In the genomic region with DNA sequence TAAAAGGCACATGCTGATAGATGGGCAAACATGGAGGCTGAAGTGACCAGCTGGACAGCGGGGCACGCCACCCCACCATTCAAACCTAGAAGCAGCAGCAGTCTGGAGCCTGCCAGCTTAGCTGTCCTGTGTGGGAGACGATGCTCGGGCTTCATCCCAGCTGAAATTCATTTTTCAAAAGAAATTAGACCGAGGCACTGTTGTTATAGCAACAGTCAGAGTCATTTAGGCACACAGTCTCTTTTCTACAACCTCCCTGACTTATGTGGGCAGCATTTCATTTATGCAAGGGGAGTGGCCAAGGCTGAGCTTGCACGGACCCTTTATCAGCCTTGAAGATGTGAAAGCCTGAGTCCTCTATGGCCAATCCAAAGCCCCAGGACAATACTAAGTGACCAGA, we compare ENCODE assay signal across 15 mouse cellular contexts.
A peak's percentile ranks its signal among the peaks of the same experiment; 100 is the strongest.
DNase-seq lines count a peak whose midpoint lies in the region; ATAC-seq lines count a peak whose summit lies in the region.
"Had no signal": no experiment of that assay in that cellular context is flagged by ENCODE, and none has a peak within 500 bp of the region (broad histone marks: within the 10 kb centered on the region; RNA-seq: fewer than 3 reads in every experiment).

No protein-coding gene starts in this region.

- ATAC-seq in forebrain, embryonic 15.5 days (replicated peaks) = no peak; the same call in 1 of the 2 replicates
- peak; percentile 70 for ATAC-seq in hindbrain, embryonic 16.5 days
- ATAC-seq in neural tube, embryonic 14.5 days (ENCODE audit: low read depth) = no peak; the same call in 1 of the 2 replicates
- ATAC-seq: CD4-positive, CD25-positive, alpha-beta regulatory T cell, adult 4 months; Patski had no signal

- peak overlapping the region; percentile 23 for H3K27ac ChIP-seq in forebrain, embryonic 15.5 days (replicated peaks)
- peak overlapping the region; percentile 73 for H3K27ac ChIP-seq in hindbrain, embryonic 16.5 days (ENCODE audit: low read depth, low read length)
- H3K27ac ChIP-seq in neural tube, embryonic 14.5 days (ENCODE audit: low read depth, low read length) = peak overlapping the region; percentile 40; the same call in 1 of the 2 replicates
- H3K27ac ChIP-seq: limb, embryonic 15.5 days had no signal

- H3K27me3 ChIP-seq in forebrain, embryonic 15.5 days = no peaks in the 10 kb centered on the region
- no peaks in the 10 kb centered on the region for H3K27me3 ChIP-seq in hindbrain, embryonic 16.5 days (replicated peaks; ENCODE audit: control insufficient read depth, insufficient read depth, low read length)
- H3K27me3 ChIP-seq in neural tube, embryonic 14.5 days (ENCODE audit: control insufficient read depth, insufficient read depth, low read length) = no peaks in the 10 kb centered on the region
- H3K27me3 ChIP-seq: limb, embryonic 15.5 days; Patski had no signal

- no peaks in the 10 kb centered on the region for H3K9me3 ChIP-seq in forebrain, embryonic 15.5 days
- H3K9me3 ChIP-seq in hindbrain, embryonic 16.5 days (ENCODE audit: control insufficient read depth, low read length) = no peaks in the 10 kb centered on the region
- no peaks in the 10 kb centered on the region for H3K9me3 ChIP-seq in neural tube, embryonic 14.5 days (ENCODE audit: control insufficient read depth, low read length)
- H3K9me3 ChIP-seq: limb, embryonic 15.5 days had no signal

- 53% methylated on average over 6 of the region's 6 CpGs for WGBS in forebrain, embryonic 15.5 days
- 33% methylated on average over 6 of the region's 6 CpGs for WGBS in hindbrain, embryonic 16.5 days
- 32% methylated on average over 6 of the region's 6 CpGs for WGBS in neural tube, embryonic 14.5 days

- no peaks in the 10 kb centered on the region for H3K36me3 ChIP-seq in forebrain, embryonic 15.5 days
- no peaks in the 10 kb centered on the region for H3K36me3 ChIP-seq in hindbrain, embryonic 16.5 days (ENCODE audit: control insufficient read depth, insufficient read depth, low read length)
- no peaks in the 10 kb centered on the region for H3K36me3 ChIP-seq in neural tube, embryonic 14.5 days (ENCODE audit: control insufficient read depth, insufficient read depth, low read length)
- H3K36me3 ChIP-seq: limb, embryonic 15.5 days had no signal

- no peak overlapping the region for H3K4me3 ChIP-seq in forebrain, embryonic 15.5 days
- no peak overlapping the region for H3K4me3 ChIP-seq in hindbrain, embryonic 16.5 days (ENCODE audit: low read length)
- no peak overlapping the region for H3K4me3 ChIP-seq in neural tube, embryonic 14.5 days (ENCODE audit: low read depth, low read length)
- H3K4me3 ChIP-seq: limb, embryonic 15.5 days; myocyte had no signal

- H3K4me2 ChIP-seq in forebrain, embryonic 15.5 days (replicated peaks) = no peak overlapping the region
- peak overlapping the region; percentile 11 for H3K4me2 ChIP-seq in hindbrain, embryonic 16.5 days (ENCODE audit: low read length)
- no peak overlapping the region for H3K4me2 ChIP-seq in neural tube, embryonic 14.5 days (ENCODE audit: low read depth, low read length)
- H3K4me2 ChIP-seq: heart, embryonic 11.5 days; limb, embryonic 15.5 days had no signal

- peaks cover 28% of the 10 kb centered on the region for H3K4me1 ChIP-seq in forebrain, embryonic 15.5 days
- H3K4me1 ChIP-seq in hindbrain, embryonic 16.5 days (ENCODE audit: control insufficient read depth, insufficient read depth, low read depth, low read length) = peaks cover 29% of the 10 kb centered on the region
- peaks cover 42% of the 10 kb centered on the region for H3K4me1 ChIP-seq in neural tube, embryonic 14.5 days (ENCODE audit: control insufficient read depth, insufficient read depth, low read length)

- peak; percentile 58 for DNase-seq in layer of hippocampus, adult 9-11 months
- DNase-seq in layer of hippocampus, postnatal 25 days (ENCODE audit: extremely low spot score in 1 of 2, low spot score in 1 of 2) = no peak
- no peak for DNase-seq in spleen, postnatal 10 days (ENCODE audit: low spot score in 2 of 2)
- DNase-seq in embryo, embryonic 10.5 days (ENCODE audit: low spot score) = no peak
- DNase-seq in kidney, postnatal 10 days = no peak
- DNase-seq: adrenal gland, postnatal 14 days; kidney, postnatal 25 days had no signal

- H3K9ac ChIP-seq in forebrain, embryonic 15.5 days (replicated peaks) = no peak overlapping the region
- H3K9ac ChIP-seq in hindbrain, embryonic 16.5 days (ENCODE audit: low read depth, low read length) = peak overlapping the region; percentile 48
- H3K9ac ChIP-seq in neural tube, embryonic 14.5 days (replicated peaks; ENCODE audit: low read depth, low read length) = no peak overlapping the region
- H3K9ac ChIP-seq: limb, embryonic 15.5 days had no signal

Comparison
In these comparisons a context has a peak if more than half of its experiments do, and no peak if none do; other contexts are left out.
1. H3K27ac ChIP-seq: peak in every context shown above with its lines; median percentile 73 in hindbrain, embryonic 16.5 days; 40 in neural tube, embryonic 14.5 days; 23 in forebrain, embryonic 15.5 days.